Mouse (Mus musculus): Measurements from ENCODE around the gene Egln3. TPM values are rescaled to one million over a fixed set of nuclear protein-coding genes. Genes with fewer than 3 reads are reported as not detected.

Gene Egln3
- polyA plus RNA-seq, 1 experiment = 6.3 TPM

GRCm38 (mm10) chr12:54146943-54147556, 56.6 kb downstream of the Egln3 start:
- H3K4me1 ChIP-seq (ENCODE audit: control insufficient read depth, insufficient read depth, low read length) = no peaks in the 10 kb centered on the region
- no peak overlapping the region for H3K27ac ChIP-seq (ENCODE audit: insufficient read depth, low read length)
- no peak overlapping the region for H3K4me3 ChIP-seq (ENCODE audit: insufficient read depth, low read length)
- no peak for TF ChIP-seq POLR2A (IDR thresholded peaks at IDR 0.05; ENCODE audit: extremely low read depth, insufficient read depth, low read length)
- no peak for TF ChIP-seq CTCF (IDR thresholded peaks at IDR 0.05; ENCODE audit: extremely low read depth, insufficient read depth, low read length)
